Mouse (Mus musculus): Measurements from ENCODE around the gene P2ry6. TPM values are rescaled to one million over a fixed set of nuclear protein-coding genes. Genes with fewer than 3 reads are reported as not detected.

P2ry6 gene
- polyA plus RNA-seq, 1 experiment from 2014 or later: 1.9 TPM

GRCm38 (mm10) chr7:100904612-100905011 is 69.8 kb downstream of the P2ry6 start:
- no peak overlapping the region for H3K4me3 ChIP-seq (replicated peaks)
- no peak for ATAC-seq (ENCODE audit: low FRiP score)
- 86% methylated on average over 5 of the region's 5 CpGs for WGBS

DNA sequence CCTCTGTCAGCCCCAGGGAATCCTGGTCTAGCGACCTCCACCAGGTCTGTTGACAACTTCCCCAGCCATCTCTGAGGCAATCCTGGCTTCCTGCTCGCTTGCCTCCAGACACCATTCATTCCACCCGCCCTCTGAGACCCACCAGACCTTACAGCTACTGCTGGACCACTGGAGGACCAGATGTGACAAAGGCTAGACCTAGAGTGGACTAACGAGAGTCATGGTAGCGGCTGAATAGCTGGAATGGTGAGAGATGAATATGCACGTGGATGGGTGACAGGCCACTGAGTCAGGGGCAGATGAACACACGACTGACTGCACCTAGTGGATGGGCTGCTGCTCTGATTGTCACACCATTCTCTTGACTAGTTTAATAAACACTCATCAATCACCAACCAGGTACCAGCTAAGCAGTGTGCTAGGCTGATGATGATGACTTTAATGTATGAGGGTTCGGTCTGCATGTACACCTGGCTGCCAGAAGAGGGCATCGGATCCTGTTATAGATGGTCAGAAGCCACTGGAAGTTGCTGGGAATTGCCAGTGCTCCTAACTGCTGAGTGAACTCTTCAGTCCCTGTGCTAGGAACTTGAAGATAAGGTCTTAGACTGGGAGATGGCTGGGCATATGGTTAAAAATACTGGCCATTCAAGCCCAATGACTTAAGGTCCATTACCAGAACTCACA is 71.9 kb downstream of the P2ry6 start:
- ATAC-seq (ENCODE audit: low FRiP score): no peak
- Histone ChIP-seq H3K4me1 (peaks cover 2% of the 10 kb centered on the region; the same call in 1 of the 2 replicates), H3K27ac (no peak overlapping the region), H3K27me3 (no peaks in the 10 kb centered on the region), H3K4me2 (no peak overlapping the region), H3K9ac (no peak overlapping the region), H3K36me3 (replicated peaks) (no peaks in the 10 kb centered on the region), H3K4me3 (replicated peaks) (no peak overlapping the region), H3K9me3 (no peaks in the 10 kb centered on the region)
- 85% methylated on average over 9 of the region's 9 CpGs for WGBS

More at GRCm38 (mm10) chr7:100904612-100905011, 69.8 kb downstream of the P2ry6 start:
- H3K9me3 ChIP-seq: no peaks in the 10 kb centered on the region
- H3K36me3 ChIP-seq (replicated peaks): no peaks in the 10 kb centered on the region
- H3K27me3 ChIP-seq: no peaks in the 10 kb centered on the region
- H3K4me1 ChIP-seq: peaks cover 10% of the 10 kb centered on the region; the same call in 1 of the 2 replicates
- H3K4me2 ChIP-seq: no peak overlapping the region
- H3K27ac ChIP-seq: no peak overlapping the region
- no peak overlapping the region for H3K9ac ChIP-seq

- ATAC-seq (ENCODE audit: low FRiP score): no peak
Measured at GRCm38 (mm10) chr7:100897828-100898227, 76.6 kb downstream of the P2ry6 start.

DNA sequence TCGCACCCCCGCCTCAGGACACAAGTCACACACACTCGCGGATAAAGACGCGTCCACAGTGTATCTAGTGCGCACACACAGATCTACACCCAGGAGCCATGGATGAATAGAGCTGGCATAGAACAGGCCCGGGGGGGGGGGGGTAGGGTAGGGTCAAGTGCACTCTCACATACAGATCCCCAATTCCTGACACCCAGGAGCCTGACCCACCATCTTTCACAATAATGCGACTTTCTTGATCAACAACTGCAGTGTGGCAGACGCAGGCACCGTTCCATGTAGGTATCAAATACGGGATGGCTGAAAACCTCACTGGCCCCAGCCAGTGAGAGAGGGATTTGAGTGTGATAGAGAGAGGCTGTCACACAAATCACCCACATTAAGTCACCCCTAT is 79.6 kb downstream of the P2ry6 start:
- Histone ChIP-seq H3K4me3 (replicated peaks) (peak overlapping the region; percentile 62), H3K9ac (peak overlapping the region; percentile 79), H3K27me3 (no peaks in the 10 kb centered on the region), H3K36me3 (replicated peaks) (peaks cover 1% of the 10 kb centered on the region; the same call in 1 of the 2 replicates), H3K27ac (no peak overlapping the region), H3K4me1 (peaks cover 28% of the 10 kb centered on the region), H3K4me2 (peak overlapping the region; percentile 93), H3K9me3 (no peaks in the 10 kb centered on the region)
- no peak for ATAC-seq (ENCODE audit: low FRiP score)
- 4% methylated on average over 12 of the region's 12 CpGs for WGBS

More at GRCm38 (mm10) chr7:100897828-100898227, 76.6 kb downstream of the P2ry6 start:
- Histone ChIP-seq H3K27ac (no peak overlapping the region), H3K4me2 (no peak overlapping the region), H3K4me1 (peaks cover 24% of the 10 kb centered on the region), H3K9me3 (no peaks in the 10 kb centered on the region), H3K9ac (no peak overlapping the region), H3K4me3 (replicated peaks) (no peak overlapping the region), H3K27me3 (no peaks in the 10 kb centered on the region), H3K36me3 (replicated peaks) (no peaks in the 10 kb centered on the region)
- WGBS: 79% methylated on average over 5 of the region's 5 CpGs

- no peaks in the 10 kb centered on the region for H3K27me3 ChIP-seq
- H3K9me3 ChIP-seq: no peaks in the 10 kb centered on the region
- peak overlapping the region; percentile 62; the same call in 1 of the 2 replicates for H3K27ac ChIP-seq
- WGBS: 2% methylated on average over 53 of the region's 53 CpGs
- peak; percentile 85 for ATAC-seq (ENCODE audit: low FRiP score)
- H3K4me3 ChIP-seq (replicated peaks): peak overlapping the region; percentile 62
- peaks cover 7% of the 10 kb centered on the region for H3K36me3 ChIP-seq (replicated peaks)
- H3K9ac ChIP-seq: peak overlapping the region; percentile 79
- peaks cover 28% of the 10 kb centered on the region for H3K4me1 ChIP-seq
- peak overlapping the region; percentile 93 for H3K4me2 ChIP-seq
Measured at GRCm38 (mm10) chr7:100894057-100894832, 80.2 kb downstream of the P2ry6 start.

- 37% methylated on average over 20 of the region's 20 CpGs for WGBS
- Histone ChIP-seq H3K27ac (peak overlapping the region; percentile 62; the same call in 1 of the 2 replicates), H3K9ac (peak overlapping the region; percentile 79), H3K4me3 (replicated peaks) (peak overlapping the region; percentile 62), H3K4me1 (peaks cover 28% of the 10 kb centered on the region), H3K4me2 (peak overlapping the region; percentile 93), H3K9me3 (no peaks in the 10 kb centered on the region), H3K36me3 (replicated peaks) (peaks cover 13% of the 10 kb centered on the region), H3K27me3 (no peaks in the 10 kb centered on the region)
- ATAC-seq (ENCODE audit: low FRiP score): 0 out of 2 replicates have a peak, but pooled peaks have one; percentile 19
Measured at GRCm38 (mm10) chr7:100893249-100894056, 81.0 kb downstream of the P2ry6 start.

Other genes starting within 250 kb of the P2ry6 start
- gene Relt, start 111.2 kb downstream of the P2ry6 start, polyA plus RNA-seq (2016; fragmentation: Nextera tagmentation; extraction: Ambion mirVana): 2.2 and 2.6 TPM in 2 replicates
- 6.5 and 8.1 TPM in 2 replicates for gene Arhgef17, start 42.5 kb downstream of the P2ry6 start, polyA plus RNA-seq (2016; fragmentation: Nextera tagmentation; extraction: Ambion mirVana)
- 0.12 and 0.15 TPM in 2 replicates for gene P2ry2, start 38.2 kb upstream of the P2ry6 start, polyA plus RNA-seq (2016; fragmentation: Nextera tagmentation; extraction: Ambion mirVana)
- gene Fchsd2, start 118.2 kb upstream of the P2ry6 start, polyA plus RNA-seq (2016; fragmentation: Nextera tagmentation; extraction: Ambion mirVana): 34.0 and 37.5 TPM in 2 replicates